Mouse (Mus musculus) hindbrain, embryonic 14.5 days (tissue): Measurements from ENCODE around the gene Dchs1. TPM values are rescaled to one million over a fixed set of nuclear protein-coding genes. Genes with fewer than 3 reads are reported as not detected.
"Not testable (repeated sequence)": the region's sequence is repeated elsewhere in the genome, so short reads cannot be mapped to it uniquely, and the experiment has no call there.

Experiments used
- ATAC-seq: fragments of 200-750 bp; cut with Nextera tagmentation; 2 replicates; pipeline ENCODE4 v1.8.0; 2017; ENCODE audit warnings: moderate number of reproducible peaks, mild to moderate bottlenecking, moderate TSS enrichment, moderate library complexity; ENCODE audit not compliant: low FRiP score
- DNase-seq: peaks from one replicate; pipeline ENCODE4 v3.0.0-alpha.2; 2015; ENCODE audit warnings: low spot score
- H3K27ac ChIP-seq: fragments of 300-500 bp; sonication (generic); 2 replicates; pipeline ENCODE4 v1.5.1; 2014; ENCODE audit warnings: mild to moderate bottlenecking, moderate library complexity
- H3K27me3 ChIP-seq: fragments of 300-500 bp; sonication (generic); 2 replicates; pipeline ENCODE4 v1.6.1; 2014; ENCODE audit warnings: mild to moderate bottlenecking, low read length, mixed read lengths; ENCODE audit not compliant: control insufficient read depth, insufficient read depth
- H3K36me3 ChIP-seq: fragments of 300-500 bp; sonication (generic); replicated peaks from 2 replicates; pipeline ENCODE4 v1.6.1; 2014; ENCODE audit not compliant: control insufficient read depth, insufficient read depth
- H3K4me1 ChIP-seq: fragments of 300-500 bp; sonication (generic); replicated peaks from 2 replicates; pipeline ENCODE4 v1.6.1; 2014; ENCODE audit warnings: antibody characterized with exemption, low read length, mixed read lengths; ENCODE audit not compliant: control insufficient read depth, insufficient read depth
- H3K4me2 ChIP-seq: fragments of 300-500 bp; sonication (generic); replicated peaks from 2 replicates; pipeline ENCODE4 v1.6.1; 2014; ENCODE audit warnings: mild to moderate bottlenecking, moderate library complexity
- H3K4me3 ChIP-seq: fragments of 300-500 bp; sonication (generic); replicated peaks from 2 replicates; pipeline ENCODE4 v1.5.1; 2014; ENCODE audit warnings: mild to moderate bottlenecking, low read length
- H3K9ac ChIP-seq: fragments of 300-500 bp; sonication (generic); 2 replicates; pipeline ENCODE4 v1.6.1; 2014
- H3K9me3 ChIP-seq: fragments of 300-500 bp; sonication (generic); 2 replicates; pipeline ENCODE4 v1.6.1; 2016; ENCODE audit warnings: low read length; ENCODE audit not compliant: control insufficient read depth
- whole genome bisulfite sequencing: fragments of 180-500 bp; shearing (Covaris S2); extraction: QIAGEN DNeasy Blood & Tissue Kit; methylation state at CpG from one replicate; pipeline ENCODE4 v1.1.7; 2014; 5-methylcytosine and 5-hydroxymethylcytosine counted together
- polyA plus RNA-seq: library from polyadenylated mRNA; unstranded; fragments of >200 nt; fragmentation: Nextera tagmentation; extraction: Ambion mirVana; gene quantifications from 2 replicates; pipeline ENCODE4 v1.2.1, GENCODE M21; 2014

Dchs1 gene
- polyA plus RNA-seq, 1 experiment from 2014 or later, result 23.2 TPM

DNA sequence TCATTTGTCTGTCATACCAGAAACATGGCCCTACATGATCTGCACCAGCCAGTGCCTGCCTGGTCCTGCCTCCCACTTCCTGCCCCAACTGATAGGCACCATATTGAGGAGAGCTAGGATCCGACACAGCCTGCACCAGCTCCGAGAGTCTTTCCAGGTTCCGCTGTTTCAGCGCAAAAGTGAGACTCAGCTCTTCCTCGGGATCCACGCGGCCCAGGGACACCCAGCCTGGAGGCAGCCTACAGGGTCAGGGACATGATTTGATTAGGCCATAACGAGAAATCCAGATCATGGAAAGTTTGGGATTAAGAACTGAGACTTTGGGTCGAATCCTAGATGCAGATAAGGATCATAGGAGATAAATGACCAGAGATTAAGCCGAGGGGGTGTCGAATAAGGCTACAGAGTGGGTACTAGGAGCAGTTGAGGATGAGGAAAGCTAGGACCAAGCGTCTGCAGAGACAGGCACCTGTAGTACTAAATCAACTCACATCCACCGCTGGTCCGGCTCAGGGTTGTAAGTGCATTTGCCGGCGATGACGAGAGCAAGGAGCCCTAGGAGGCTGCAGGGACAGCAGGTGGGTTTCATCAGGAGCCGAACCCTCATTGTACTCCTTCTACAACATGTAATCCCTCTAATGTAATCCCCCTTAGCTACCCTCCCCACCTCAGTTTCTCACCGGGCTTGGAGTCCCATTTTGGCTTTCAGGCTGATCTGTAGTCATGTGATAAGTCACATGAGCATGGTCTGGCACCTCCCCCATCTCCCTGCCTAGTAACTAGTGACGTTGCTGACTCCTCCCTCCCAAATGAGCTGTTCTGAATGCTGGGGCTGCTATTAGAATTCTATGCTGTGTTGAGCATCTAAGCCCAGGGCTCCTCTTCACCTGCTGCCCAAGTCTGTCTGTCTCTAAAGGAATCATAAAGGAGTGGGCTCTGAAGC lies 35.7 kb downstream of the Dchs1 start, which contains the start of gene Tpp1:
Gene Tpp1, minus strand, starts transcription at position 745 of the 943 bp plus-strand sequence.
- H3K27ac ChIP-seq, result peak within 1 kb of the TSS; percentile 60
- no peaks in the 10 kb centered on the region for H3K9me3 ChIP-seq
- peak within 1 kb of the TSS; percentile 66 for H3K9ac ChIP-seq
- DNase-seq (peak; percentile 90), ATAC-seq (peak; percentile 91)
- no peaks in the 10 kb centered on the region for H3K27me3 ChIP-seq
- peak within 1 kb of the TSS; percentile 40 for H3K4me3 ChIP-seq
- WGBS, result 21% methylated on average over 20 of the region's 20 CpGs
- peaks cover 8% of the 10 kb centered on the region; the same call in 1 of the 2 replicates for H3K4me1 ChIP-seq
- peaks cover 69% of the 10 kb centered on the region for H3K36me3 ChIP-seq
- H3K4me2 ChIP-seq, result peak within 1 kb of the TSS; percentile 60

GRCm38 (mm10) chr7:105747776-105748175 lies 39.7 kb downstream of the Dchs1 start:
- no peaks in the 10 kb centered on the region for H3K9me3 ChIP-seq
- peaks cover 40% of the 10 kb centered on the region for H3K36me3 ChIP-seq
- peaks cover 12% of the 10 kb centered on the region; the same call in 1 of the 2 replicates for H3K4me1 ChIP-seq
- H3K4me2 ChIP-seq, result no peak overlapping the region
- ATAC-seq (no peak), DNase-seq (no peak)
- H3K27me3 ChIP-seq, result no peaks in the 10 kb centered on the region
- 85% methylated on average over 2 of the region's 2 CpGs for WGBS
- H3K27ac ChIP-seq, result no peak overlapping the region
- H3K4me3 ChIP-seq, result no peak overlapping the region
- no peak overlapping the region for H3K9ac ChIP-seq

- Histone ChIP-seq H3K36me3 (peaks cover 66% of the 10 kb centered on the region), H3K4me2 (peak within 1 kb of the TSS; percentile 93), H3K4me3 (peak within 1 kb of the TSS; percentile 97), H3K27me3 (no peaks in the 10 kb centered on the region), H3K27ac (peak within 1 kb of the TSS; percentile 82), H3K9ac (peak within 1 kb of the TSS; percentile 94), H3K4me1 (peaks cover 6% of the 10 kb centered on the region; the same call in 1 of the 2 replicates), H3K9me3 (no peaks in the 10 kb centered on the region)
- peak; percentile 91 for DNase-seq
- under 1% methylated on average over 67 of the region's 67 CpGs for WGBS
- ATAC-seq, result peak; percentile 96
These were observed 43.4 kb downstream of the Dchs1 start, which contains the start of gene Taf10 for GRCm38 (mm10) chr7:105743926-105744590. Taf10 (minus strand) TSS chr7:105744361.

GRCm38 (mm10) chr7:105743246-105743925 lies 44.1 kb downstream of the Dchs1 start:
- H3K4me1 ChIP-seq, ATAC-seq, H3K9me3 ChIP-seq, H3K27me3 ChIP-seq, DNase-seq: not testable (repeated sequence)
- Histone ChIP-seq H3K4me2 (peak overlapping the region; percentile 93), H3K27ac (peak overlapping the region; percentile 82), H3K9ac (peak overlapping the region; percentile 94), H3K36me3 (peaks cover 60% of the 10 kb centered on the region), H3K4me3 (peak overlapping the region; percentile 97)
- 38% methylated on average over 20 of the region's 20 CpGs for WGBS

- peak overlapping the region; percentile 93; the same call in 1 of the 2 replicates for H3K4me2 ChIP-seq
- H3K36me3 ChIP-seq, result peaks cover 54% of the 10 kb centered on the region
- H3K27ac ChIP-seq, H3K27me3 ChIP-seq, ATAC-seq, DNase-seq, H3K9me3 ChIP-seq: not testable (repeated sequence)
- H3K4me3 ChIP-seq, result peak overlapping the region; percentile 97; the same call in 1 of the 2 replicates
- 0 out of 2 replicates have a peak overlapping the region, but pooled peaks have one; percentile 94 for H3K9ac ChIP-seq
- H3K4me1 ChIP-seq, result peaks cover 14% of the 10 kb centered on the region
- WGBS, result 92% methylated on average over 7 of the region's 7 CpGs
These were observed 44.8 kb downstream of the Dchs1 start for GRCm38 (mm10) chr7:105742539-105743215.

GRCm38 (mm10) chr7:105741978-105742377 lies 45.5 kb downstream of the Dchs1 start:
- Histone ChIP-seq H3K9ac (no peak overlapping the region), H3K27ac (no peak overlapping the region), H3K4me3 (no peak overlapping the region), H3K9me3 (no peaks in the 10 kb centered on the region), H3K27me3 (no peaks in the 10 kb centered on the region), H3K36me3 (peaks cover 48% of the 10 kb centered on the region), H3K4me2 (no peak overlapping the region), H3K4me1 (peaks cover 19% of the 10 kb centered on the region)
- WGBS, result 92% methylated on average over 9 of the region's 9 CpGs
- DNase-seq (no peak), ATAC-seq (no peak)

DNA sequence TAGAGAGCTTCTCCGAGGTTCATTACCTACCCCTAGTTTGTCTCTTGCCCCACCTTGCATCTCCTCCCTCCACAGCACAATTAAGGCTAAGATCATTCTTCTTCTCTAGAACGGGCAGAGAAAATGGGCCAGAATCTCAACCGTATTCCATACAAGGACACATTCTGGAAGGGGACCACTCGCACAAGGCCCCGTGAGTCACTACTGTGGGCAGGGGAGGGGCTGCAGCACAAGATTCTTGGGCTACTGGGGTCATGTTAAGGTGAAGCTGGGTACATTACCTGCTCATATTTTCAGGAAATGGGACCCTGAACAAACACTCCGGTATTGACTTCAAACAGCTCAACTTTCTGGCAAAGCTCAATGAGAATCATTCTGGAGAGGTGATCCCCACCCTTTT lies 46.6 kb downstream of the Dchs1 start:
- Histone ChIP-seq H3K27ac (no peak overlapping the region), H3K27me3 (no peaks in the 10 kb centered on the region), H3K4me1 (peaks cover 19% of the 10 kb centered on the region), H3K4me3 (no peak overlapping the region), H3K4me2 (no peak overlapping the region), H3K9me3 (no peaks in the 10 kb centered on the region), H3K9ac (no peak overlapping the region), H3K36me3 (peaks cover 40% of the 10 kb centered on the region)
- 88% methylated on average over 6 of the region's 6 CpGs for WGBS
- ATAC-seq (no peak), DNase-seq (no peak)

DNA sequence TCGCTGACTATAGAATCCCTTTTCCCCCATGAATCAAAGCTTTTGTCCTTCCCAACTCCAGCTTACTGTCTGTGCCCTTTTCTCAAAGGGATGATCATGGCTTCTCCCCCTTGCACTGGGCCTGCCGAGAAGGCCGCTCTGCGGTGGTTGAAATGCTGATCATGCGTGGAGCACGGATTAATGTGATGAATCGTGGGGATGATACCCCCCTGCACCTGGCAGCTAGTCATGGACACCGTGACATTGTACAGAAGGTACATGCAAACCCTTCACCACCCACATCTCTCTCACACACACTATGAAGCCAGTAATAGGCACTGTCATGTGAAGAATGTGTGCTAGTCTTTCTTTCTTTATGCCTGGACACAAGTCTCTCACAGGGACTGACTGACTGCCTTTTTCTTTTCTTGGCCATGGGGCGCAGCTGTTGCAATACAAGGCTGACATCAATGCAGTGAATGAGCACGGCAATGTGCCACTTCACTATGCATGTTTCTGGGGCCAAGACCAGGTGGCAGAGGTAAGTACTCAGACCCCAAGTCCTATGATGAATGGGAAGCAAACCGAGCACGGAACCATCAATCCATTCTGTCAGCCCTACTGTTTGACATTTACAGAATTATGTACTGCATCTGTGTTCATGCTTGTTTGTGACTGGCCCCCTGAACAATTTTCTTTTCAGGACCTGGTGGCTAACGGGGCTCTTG lies 47.2 kb downstream of the Dchs1 start:
- WGBS, result 85% methylated on average over 13 of the region's 13 CpGs
- Histone ChIP-seq H3K4me1 (peaks cover 19% of the 10 kb centered on the region), H3K36me3 (peaks cover 40% of the 10 kb centered on the region), H3K27ac (no peak overlapping the region), H3K4me2 (no peak overlapping the region), H3K9me3 (no peaks in the 10 kb centered on the region), H3K9ac (no peak overlapping the region), H3K4me3 (no peak overlapping the region), H3K27me3 (no peaks in the 10 kb centered on the region)
- ATAC-seq, result no peak
- no peak for DNase-seq
